Mouse (Mus musculus) urinary bladder, postnatal 36 days (tissue): Measurements from ENCODE around the gene Btnl9.
"Not testable (repeated sequence)": the region's sequence is repeated elsewhere in the genome, so short reads cannot be mapped to it uniquely, and the experiment has no call there.

Experiments
- DNase-seq, 2 experiments: peaks; one replicate each; pipeline ENCODE4 v3.0.0; 2022; ENCODE audit warnings: low spot score in 2 of 2, mixed read lengths in 1 of 2

The Btnl9 gene

GRCm38 (mm10) chr11:49176047-49176779, 10.7 kb downstream of the Btnl9 start:
- DNase-seq = not testable (repeated sequence)

DNA sequence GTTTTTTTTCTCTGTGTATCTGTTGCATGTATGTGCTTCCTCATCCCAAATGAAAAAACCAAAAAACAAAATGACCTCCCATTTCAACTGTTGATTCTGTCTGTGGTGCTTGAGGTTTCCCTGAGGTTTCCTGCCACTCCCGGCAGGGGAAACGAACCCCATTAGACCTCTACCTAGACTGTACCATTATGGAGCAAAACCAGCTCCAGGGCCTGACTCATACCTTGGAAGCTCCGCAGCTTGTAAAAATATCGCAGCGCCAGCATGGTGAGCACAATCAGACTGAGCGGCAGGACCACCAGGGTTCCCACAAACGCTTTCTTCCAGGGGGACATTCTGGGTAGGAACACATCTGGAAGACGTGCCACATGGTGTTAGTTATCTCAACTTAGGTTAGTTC, 11.6 kb downstream of the Btnl9 start:
- DNase-seq = no peak

GRCm38 (mm10) chr11:49170576-49170975, 16.4 kb downstream of the Btnl9 start:
- no peak for DNase-seq

DNA sequence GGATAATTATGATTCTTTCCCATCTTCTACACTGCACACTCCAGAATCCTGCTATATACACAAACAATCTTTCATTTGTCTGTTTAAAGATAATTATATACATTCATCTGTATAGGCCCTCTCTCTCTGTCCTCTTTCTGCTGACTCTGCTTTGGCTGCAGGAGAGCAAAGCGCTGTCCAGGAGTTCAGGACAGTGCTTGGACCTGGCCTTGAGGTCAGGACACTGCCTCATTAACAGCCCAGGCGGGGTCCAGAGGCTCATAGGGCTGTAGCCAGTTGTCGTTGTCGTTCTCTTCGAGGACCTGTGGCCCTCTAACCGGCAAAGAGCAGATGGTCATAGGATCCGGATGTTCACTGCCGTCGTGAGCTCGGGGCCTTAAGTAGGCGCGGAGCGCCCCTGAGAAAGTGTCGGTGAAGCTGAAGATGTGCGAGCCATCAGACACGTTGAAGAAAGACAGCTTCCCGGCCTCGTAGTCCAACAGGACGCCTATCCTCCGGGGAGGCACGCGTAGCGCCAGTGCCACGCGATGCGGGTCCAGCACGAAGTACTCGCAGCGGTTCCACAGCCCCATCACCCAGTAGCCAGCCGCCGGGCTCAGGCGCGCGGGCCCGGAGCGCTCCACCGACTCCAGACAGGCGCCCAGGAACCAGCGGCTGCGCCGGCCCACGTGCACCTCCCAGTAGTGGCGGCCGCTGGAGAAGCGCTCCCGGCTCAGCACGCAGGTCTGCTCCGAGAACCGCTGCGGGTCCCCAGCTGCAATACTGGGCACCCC, 17.9 kb downstream of the Btnl9 start:
- DNase-seq = no peak

- no peak for DNase-seq
These were observed 29.8 kb downstream of the Btnl9 start for GRCm38 (mm10) chr11:49156821-49157814.

DNA sequence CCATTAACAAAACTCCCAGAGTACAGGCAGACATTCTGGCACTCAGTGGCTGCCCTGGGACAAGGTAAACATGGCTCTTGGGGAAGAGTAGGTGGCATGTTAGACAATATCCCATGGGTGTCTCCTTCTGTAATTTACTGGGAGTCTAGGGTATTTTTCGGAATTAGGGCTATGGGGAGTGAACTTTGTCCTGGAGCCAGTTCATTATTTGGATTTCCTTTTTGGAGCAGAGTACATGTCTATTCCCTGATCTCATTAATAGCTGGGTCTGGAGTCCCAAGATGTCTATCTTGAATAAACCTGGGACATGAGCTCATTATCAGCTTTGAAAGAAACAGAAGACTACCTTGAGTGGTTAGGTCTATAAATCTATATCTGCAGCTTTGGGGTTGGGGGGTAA, 32.9 kb downstream of the Btnl9 start, which contains the start of gene Olfr1394:
Gene Olfr1394 (plus strand): TSS at position 301 of the 400 bp plus-strand sequence.
- DNase-seq = no peak

- DNase-seq = no peak
These were observed 45.0 kb downstream of the Btnl9 start, which contains the start of gene Olfr1395 for GRCm38 (mm10) chr11:49141974-49142373. Olfr1395 (plus strand) TSS chr11:49142274.

DNA sequence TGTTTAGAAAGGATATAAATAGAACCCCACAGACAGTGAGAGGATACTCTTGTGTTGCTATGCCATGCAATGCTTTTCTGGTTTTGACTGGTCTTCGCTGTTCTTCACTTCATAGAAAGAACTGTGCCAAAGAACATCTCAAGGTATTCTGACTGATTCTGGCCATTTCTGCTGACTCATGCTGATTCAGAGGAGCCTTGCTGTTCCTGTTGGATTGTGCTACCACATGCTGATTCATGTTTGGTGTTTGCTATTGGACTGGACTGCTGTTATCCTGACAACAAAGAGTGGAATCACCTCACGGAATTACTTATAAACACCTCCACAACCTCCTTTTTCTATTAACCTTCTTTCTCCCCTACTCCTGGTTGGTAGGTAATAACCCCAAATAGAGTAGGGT, 62.8 kb downstream of the Btnl9 start:
- DNase-seq = no peak

DNA sequence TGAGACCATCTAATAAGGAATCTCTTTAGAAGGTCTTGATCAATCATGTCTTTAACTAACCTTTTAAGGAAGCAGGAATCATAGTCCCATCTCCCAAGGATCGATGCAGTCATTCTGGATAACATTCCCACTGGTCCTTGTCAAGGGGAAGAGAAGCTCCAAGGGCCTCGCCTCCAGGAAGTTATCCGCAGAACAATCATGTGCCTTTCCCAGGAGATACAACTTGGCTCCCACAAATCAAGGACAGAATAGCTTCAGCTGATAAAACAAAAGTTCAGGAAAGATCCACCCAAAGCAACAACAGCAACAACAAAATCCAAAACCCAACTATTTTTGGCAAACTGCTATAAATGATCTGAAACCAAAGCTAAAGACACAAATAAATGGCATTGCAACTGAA, 67.3 kb downstream of the Btnl9 start:
- DNase-seq = no peak
